Mouse (Mus musculus): ENCODE data around the gene Pygm.

The Pygm gene

DNA sequence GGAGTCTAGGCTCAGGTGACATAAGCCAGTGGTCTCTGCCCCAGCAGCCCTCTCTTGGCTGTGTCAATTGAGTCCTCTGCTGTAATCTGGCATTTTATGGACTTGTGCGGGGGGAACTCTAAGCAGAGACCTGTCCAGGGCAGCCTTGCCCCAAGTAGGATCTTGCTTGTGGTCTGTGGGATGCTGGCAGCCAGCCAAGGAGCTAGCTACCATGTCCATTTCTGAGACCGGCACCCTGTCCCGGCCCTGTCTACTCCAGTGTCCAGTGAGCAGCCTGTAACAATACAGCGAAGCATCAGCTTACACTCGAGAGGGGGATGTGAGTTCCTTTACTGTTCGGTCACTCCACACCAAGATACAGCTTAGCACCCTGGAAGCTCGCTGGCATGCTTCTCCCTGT, 30.2 kb upstream of the Pygm start:
- DNase-seq, result no peak

- DNase-seq, result no peak
Observed at GRCm38 (mm10) chr19:6361291-6361690, 22.9 kb upstream of the Pygm start.

DNA sequence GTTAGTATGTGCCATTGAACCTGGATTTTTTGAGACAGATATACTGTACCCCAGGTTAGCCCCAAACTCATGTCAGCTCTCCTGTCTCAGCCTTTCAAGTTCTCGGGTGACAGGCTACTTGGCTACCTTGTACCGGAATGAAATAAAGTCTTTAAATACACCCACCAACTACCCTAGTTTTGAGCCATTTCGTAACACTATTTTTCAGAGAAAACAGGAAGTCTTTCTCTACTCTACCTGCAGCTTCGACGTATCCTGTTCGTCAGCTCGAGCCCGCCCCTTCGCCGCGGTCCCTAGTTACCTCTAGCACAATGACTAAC, 21.1 kb upstream of the Pygm start:
- DNase-seq, result no peak

DNA sequence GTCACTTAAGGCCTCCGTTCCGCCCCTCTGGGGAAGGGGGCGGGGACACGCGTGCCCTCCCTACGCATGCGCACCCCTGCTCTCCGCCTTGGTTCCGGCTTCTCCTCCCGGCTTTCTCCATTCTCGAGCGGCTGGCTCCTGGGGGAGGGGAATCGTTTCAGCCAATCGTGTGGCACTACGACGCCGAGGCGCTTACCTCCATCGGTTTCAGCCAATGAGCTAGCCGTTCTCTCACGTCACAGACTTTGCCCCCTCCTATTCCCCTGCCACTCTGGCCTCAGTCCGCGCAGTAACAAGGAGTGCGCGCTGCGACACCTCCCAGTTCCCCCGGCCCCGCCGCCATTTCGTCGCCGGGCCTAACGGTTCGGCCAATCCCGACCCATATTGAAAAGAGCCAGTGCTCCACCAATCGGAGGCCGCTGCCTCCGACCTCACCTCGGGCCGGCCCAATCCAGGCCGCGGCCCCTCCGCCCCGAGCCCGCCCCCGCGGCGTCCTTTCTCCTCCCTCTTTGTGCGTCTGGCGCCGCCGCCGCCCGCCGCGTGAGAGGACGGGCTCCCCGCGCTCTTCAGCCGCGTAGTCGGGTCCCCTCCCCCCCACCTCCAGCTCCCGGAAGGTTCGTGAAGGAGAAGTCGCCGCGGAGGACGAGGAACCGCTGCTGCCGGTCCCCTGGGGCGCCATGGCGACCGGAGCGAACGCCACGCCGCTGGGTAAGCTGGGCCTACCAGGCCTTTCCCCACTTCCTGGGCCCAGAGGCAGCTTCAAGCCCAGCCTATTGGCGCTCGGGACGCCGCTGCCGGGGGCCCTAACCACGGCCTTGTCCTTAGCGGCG, 20.6 kb upstream of the Pygm start, which contains the start of gene Sf1:
Gene Sf1 (plus strand): TSS at position 280 of the 830 bp plus-strand sequence.
- peak; percentile 100 for DNase-seq

- peak; percentile 94 for DNase-seq
Observed at GRCm38 (mm10) chr19:6364317-6364725, 19.9 kb upstream of the Pygm start.

- no peak for DNase-seq
Observed at GRCm38 (mm10) chr19:6364842-6365241, 19.4 kb upstream of the Pygm start.

- no peak for DNase-seq
Observed at GRCm38 (mm10) chr19:6370175-6370574, 14.0 kb upstream of the Pygm start.

DNA sequence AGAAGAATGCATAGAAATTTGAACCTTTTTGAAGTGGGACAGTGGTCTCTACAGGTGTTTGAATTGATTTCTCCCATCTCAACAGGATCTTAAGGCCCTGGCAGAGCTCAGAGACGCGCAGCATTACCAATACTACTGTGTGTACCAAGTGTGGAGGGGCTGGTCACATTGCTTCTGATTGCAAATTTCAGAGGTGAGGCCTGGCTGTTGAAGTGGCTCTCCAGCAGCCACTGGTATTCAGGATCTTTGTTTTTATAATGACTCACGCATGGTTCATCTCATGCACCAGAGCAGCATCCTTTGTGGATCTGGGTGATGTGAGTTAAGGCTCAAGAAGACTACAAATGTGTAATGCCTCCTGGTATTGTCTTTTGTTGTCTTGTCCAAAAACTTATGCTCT, 11.8 kb upstream of the Pygm start:
- no peak for DNase-seq

- peak; percentile 73 for DNase-seq
Observed at GRCm38 (mm10) chr19:6373539-6374400, 10.4 kb upstream of the Pygm start.

DNA sequence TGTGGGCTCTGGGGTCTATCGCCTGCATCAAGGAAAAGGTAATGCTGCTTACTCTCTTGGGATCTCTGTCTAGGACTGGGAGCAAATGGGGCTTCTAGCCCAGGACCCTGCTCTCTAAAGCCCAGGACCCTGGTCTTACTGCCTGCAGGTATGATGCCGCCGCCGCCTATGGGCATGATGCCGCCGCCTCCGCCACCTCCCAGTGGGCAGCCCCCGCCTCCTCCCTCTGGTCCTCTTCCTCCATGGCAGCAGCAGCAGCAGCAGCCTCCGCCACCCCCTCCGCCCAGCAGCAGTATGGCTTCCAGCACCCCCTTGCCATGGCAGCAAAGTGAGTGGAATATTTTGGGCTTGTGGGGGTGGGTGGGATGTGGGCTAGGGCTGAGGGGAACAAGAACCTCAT, 9.6 kb upstream of the Pygm start:
- DNase-seq, result no peak

DNA sequence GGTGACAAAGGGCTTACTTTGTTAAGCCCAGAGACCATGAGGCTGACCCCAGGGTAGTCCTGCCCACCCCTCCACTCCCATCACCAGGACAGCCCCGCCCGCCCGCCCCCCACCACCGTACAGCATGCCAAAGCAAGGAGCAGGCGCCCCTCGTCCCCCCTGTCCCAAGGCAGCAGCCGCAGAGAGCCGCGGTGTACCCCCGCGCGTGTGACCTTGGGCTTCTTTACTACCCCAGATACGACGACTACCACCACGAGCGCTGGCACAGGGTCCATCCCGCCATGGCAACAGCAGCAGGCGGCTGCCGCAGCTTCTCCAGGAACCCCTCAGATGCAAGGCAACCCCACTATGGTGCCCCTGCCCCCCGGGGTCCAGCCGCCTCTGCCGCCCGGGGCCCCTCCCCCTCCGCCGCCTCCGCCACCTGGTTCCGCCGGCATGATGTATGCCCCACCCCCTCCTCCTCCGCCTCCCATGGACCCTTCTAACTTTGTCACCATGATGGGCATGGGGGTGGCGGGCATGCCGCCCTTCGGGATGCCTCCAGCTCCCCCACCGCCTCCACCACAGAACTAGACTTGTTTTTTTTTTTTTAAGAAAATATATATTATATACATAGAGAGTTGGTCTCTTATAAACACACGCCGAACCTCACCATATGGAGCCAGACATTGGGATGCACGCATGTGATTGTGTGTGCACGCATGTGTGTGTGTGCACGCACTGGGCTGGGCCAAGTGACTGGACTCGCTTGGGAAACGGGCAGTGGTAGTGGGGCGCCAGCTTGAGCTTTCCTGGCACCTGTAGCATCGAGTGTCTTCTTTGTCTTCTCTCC, 8.6 kb upstream of the Pygm start:
- peak; percentile 35 for DNase-seq

- peak; percentile 62 for DNase-seq
Observed at GRCm38 (mm10) chr19:6376255-6376564, 8.0 kb upstream of the Pygm start.

DNA sequence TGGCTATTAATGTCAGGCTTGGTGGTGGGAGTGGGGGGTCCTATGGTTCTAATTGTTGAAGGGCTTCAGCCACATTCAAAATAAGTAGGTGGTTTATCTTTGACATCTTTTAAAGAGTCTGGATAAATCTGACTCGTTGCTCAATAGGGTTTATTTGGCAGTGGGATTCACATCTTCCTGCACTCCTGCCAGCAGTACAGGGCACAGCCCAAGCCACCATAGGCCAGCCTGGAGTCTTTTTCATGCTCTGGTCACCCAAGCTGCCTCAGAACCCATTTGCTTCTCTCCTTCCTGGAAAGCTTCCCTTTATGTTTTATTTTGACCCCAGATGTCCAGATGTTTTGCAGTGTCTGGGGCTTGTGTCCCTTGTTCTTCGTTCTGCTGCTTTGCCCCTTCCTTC, 7.6 kb upstream of the Pygm start:
- DNase-seq, result no peak

GRCm38 (mm10) chr19:6377327-6378040, 6.7 kb upstream of the Pygm start:
- DNase-seq, result no peak

GRCm38 (mm10) chr19:6380411-6381166, 3.6 kb upstream of the Pygm start:
- DNase-seq, result no peak

GRCm38 (mm10) chr19:6381238-6381637, 3.0 kb upstream of the Pygm start:
- DNase-seq, result no peak

- peak; percentile 64 for DNase-seq
Observed at GRCm38 (mm10) chr19:6382323-6382924, 1.8 kb upstream of the Pygm start.

DNA sequence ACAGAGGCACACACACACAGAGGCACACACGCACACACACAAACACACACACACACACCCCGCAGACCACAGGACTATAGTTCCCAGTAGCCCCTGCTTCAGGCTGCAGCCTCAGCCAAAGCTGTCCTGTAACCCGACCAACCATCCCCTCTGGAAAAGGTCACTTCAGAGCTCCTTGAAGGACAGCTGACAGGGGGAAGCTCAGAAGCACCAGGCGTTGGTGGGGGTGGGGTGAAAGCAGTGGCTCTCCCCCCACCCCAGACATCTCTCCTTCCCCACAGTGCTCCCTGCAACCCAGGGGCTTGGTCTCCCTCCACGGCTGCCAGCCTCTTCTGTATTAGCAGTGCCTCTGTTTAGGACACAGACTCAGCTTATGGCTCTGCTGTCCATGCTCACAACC, 729 bp upstream of the Pygm start:
- DNase-seq, result no peak

- DNase-seq, result no peak
Observed at GRCm38 (mm10) chr19:6384954-6385353, 755 bp downstream of the Pygm start.

GRCm38 (mm10) chr19:6385419-6385818, 1.2 kb downstream of the Pygm start:
- DNase-seq, result no peak

DNA sequence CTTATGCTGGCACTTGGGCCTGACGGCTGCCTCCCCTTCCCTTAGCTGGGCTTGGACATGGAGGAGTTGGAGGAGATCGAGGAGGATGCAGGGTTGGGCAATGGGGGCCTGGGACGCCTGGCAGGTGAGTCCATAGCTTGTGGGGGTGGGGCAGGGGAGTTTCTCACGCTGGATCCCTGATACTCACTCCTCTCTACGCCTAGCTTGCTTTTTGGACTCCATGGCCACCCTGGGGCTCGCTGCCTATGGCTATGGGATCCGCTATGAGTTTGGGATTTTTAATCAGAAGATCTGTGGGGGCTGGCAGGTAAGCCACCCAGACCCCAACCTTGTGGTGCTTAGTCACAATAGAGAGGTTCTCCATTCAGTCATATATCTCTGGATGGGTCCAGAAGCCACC, 1.6 kb downstream of the Pygm start:
- DNase-seq, result no peak

GRCm38 (mm10) chr19:6386234-6386633, 2.0 kb downstream of the Pygm start:
- no peak for DNase-seq

Data from cerebellum, adult 11 months (tissue).